Mouse (Mus musculus): ENCODE measurements at regions not wholly inside any gene's neighbourhood (a gene's known extent, or its start where the extent isn't known, plus 50 kb on each side); places are given as distances from the start of the nearest gene placed in this dataset.

- DNase-seq (ENCODE audit: low spot score in 2 of 2) = no peak
Measured at GRCm38 (mm10) chr9:41327561-41327960, 166.1 kb upstream of the Ubash3b start.

GRCm38 (mm10) chr9:41326772-41327560 is 165.5 kb upstream of the Ubash3b start:
- DNase-seq (ENCODE audit: low spot score in 2 of 2) = no peak

DNA sequence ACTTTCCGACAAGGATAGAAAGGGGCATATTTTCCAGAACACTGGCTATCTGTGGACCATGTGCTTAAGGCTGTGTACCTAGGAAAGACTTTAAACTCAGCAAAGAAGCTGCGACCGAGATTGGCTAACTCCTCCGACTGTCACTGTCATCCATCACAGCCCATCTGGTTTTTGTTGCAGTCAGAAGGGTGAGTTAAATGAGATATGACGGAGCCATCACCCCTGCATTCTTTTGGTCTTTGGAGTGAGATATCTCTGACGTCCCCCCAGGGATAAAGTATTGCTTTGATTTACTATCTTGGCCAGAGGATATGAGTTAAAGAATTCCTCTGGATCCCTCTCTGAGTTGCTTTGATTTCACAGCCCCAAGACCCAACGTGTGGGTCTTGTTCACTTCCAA is 160.0 kb upstream of the Ubash3b start:
- no peak for DNase-seq (ENCODE audit: low spot score in 2 of 2)

DNA sequence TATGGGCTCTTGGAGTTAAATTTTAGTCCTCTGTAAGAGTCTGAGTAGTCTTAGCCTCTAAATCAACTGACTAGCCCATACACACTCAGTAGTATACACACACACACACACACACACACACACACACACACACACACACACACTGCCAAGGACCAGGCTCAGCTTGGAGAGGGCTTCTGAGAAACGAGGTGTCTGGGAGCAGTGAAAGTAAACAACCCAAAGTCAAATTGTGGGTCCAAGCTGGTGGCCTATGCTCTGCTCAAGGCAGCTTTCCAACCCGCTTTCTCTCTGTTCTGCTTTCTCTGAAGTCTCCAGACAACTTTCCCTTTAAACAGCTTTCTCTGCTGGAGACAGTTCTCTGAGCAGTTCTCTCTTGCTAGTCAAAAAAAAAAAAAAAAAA is 157.6 kb upstream of the Ubash3b start:
- DNase-seq (ENCODE audit: low spot score in 2 of 2) = no peak

DNA sequence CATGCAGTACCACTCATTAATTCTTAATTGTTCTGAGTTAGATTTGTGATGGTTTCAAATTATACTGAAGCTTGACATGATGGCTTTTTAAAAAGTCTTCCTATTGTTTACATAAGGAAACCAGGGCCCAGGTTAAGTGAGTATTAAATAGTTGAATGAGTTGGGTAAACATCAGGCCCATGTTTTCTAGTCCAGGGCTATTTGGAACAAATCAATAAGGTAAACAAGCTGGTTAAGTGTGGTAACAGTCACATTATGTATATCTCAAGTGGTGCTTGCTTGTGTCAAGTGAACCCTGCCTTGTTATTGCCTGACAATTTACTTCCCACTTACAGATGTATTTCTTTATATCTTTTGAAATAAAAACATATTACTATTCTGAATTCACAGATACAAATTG is 144.7 kb upstream of the Ubash3b start:
- DNase-seq (ENCODE audit: low spot score in 2 of 2) = no peak

GRCm38 (mm10) chr9:41303494-41303828 is 142.0 kb upstream of the Ubash3b start:
- DNase-seq (ENCODE audit: low spot score in 2 of 2) = no peak

- peak in 1 of 2 experiments; percentile 47 for DNase-seq (ENCODE audit: low spot score in 2 of 2)
Measured at GRCm38 (mm10) chr9:41302809-41303493, 141.5 kb upstream of the Ubash3b start.

- no peak for DNase-seq (ENCODE audit: low spot score in 2 of 2)
Measured at GRCm38 (mm10) chr9:41286145-41286468, 124.6 kb upstream of the Ubash3b start.

- peak in 1 of 2 experiments; percentile 12 for DNase-seq (ENCODE audit: low spot score in 2 of 2)
Measured at GRCm38 (mm10) chr9:41285266-41286144, 124.0 kb upstream of the Ubash3b start.

- DNase-seq (ENCODE audit: low spot score in 2 of 2) = no peak
Measured at GRCm38 (mm10) chr9:41277726-41278125, 116.2 kb upstream of the Ubash3b start.

DNA sequence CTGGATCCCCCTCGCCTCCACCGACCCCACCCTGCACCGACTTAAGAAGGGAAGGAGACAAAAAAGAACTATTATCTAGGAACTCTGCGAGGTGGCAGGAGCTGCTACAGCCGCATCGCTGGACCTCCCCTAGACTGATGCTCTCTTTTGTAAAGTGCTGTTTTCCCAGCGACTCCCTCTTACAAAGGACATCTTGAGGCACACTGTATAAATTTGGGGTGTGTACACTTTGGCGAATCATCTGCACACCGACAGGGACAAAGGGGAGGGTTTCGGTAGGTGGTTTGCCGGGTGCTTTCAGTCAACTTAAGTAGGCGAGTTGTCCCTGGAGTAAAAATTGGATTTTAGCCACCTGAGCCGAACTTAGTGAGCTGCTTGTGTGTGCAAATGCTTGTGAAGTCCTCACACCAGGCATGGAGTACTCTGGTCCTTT is 112.4 kb upstream of the Ubash3b start:
- DNase-seq (ENCODE audit: low spot score in 2 of 2) = no peak

- peak in 1 of 2 experiments; percentile 32 for DNase-seq (ENCODE audit: low spot score in 2 of 2)
Measured at GRCm38 (mm10) chr9:41273171-41273781, 111.8 kb upstream of the Ubash3b start.

DNA sequence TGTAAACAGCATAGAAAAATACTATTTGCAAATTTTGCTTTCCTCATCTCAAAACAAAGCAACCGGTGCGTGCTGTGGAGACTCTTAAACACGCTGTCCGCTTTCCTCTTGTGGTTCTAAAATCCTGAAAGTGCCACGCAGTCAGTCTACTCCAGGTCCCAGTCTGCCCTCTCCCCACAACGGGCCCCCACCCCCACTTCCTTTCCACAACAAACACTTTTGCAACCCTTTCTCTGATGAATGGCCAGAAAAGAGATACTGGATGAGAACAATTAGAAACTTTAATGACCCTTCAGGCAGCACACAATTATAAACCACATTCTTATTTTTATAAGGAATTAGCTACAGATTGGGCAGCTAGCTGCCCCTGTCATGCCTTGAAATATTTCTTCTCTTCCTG is 111.1 kb upstream of the Ubash3b start:
- DNase-seq (ENCODE audit: low spot score in 2 of 2) = no peak

- DNase-seq (ENCODE audit: low spot score in 2 of 2) = no peak
Measured at GRCm38 (mm10) chr9:41268112-41268511, 106.6 kb upstream of the Ubash3b start.

GRCm38 (mm10) chr9:41264485-41264884 is 103.0 kb upstream of the Ubash3b start:
- DNase-seq (ENCODE audit: low spot score in 2 of 2) = peak in 1 of 2 experiments; percentile 52

GRCm38 (mm10) chr9:41257244-41257643 is 95.7 kb upstream of the Ubash3b start:
- no peak for DNase-seq (ENCODE audit: low spot score in 2 of 2)

DNA sequence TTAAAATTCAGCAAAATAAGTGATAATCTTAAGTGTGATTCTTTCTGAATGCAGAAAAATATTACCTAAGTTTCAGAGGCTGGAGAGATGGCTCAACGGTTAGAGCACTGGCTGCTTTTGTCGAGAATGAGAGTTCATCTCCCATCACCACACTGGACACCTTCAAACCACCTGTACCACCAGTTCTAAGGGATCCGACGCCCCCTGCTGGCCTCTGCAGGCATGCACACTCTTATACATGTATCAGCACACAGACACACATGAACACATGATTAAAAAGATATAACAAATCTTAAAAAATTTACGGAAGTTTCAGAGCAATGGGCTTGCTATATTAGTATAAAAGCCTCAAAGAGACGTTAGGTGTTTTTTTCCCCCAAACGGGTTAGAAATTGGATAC is 80.9 kb upstream of the Ubash3b start:
- no peak for DNase-seq (ENCODE audit: low spot score in 2 of 2)

- DNase-seq (ENCODE audit: low spot score in 2 of 2) = no peak
Measured at GRCm38 (mm10) chr9:41239097-41239451, 77.6 kb upstream of the Ubash3b start.

DNA sequence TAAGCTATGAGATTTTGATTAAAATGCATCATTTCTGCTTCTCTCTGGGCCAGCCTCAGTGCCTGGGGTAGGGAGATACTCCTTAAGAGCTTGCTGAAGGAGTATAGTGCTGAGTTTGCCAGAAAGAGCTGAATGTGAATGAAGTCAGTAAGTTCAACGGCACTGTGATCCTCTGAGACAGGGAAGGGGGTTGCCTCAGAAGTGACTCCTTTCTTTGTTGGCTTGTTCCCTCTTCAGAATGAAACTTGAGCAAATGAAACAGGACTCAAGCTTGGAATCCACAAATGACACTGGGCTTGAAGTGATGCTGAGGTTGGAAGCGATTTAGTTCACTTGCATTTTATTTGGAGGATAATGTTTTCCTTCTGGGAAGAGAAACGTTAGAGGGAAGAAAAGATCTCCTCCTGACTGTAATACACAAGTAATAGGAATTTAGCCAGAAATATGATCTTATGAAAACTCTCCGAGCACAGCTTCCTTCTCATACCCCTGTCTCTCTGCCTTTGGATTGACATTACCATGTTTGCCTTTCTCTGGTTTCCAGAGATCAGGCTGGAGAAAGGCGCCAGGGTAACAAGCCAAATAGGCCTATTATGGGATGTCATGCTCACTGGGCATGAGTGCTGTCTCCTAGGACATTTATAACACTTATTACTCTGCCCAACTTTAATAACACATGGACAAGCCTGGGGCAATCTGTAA is 77.0 kb upstream of the Ubash3b start:
- no peak for DNase-seq (ENCODE audit: low spot score in 2 of 2)

- DNase-seq (ENCODE audit: low spot score in 2 of 2) = no peak
Measured at GRCm38 (mm10) chr9:41237265-41237664, 75.8 kb upstream of the Ubash3b start.

DNA sequence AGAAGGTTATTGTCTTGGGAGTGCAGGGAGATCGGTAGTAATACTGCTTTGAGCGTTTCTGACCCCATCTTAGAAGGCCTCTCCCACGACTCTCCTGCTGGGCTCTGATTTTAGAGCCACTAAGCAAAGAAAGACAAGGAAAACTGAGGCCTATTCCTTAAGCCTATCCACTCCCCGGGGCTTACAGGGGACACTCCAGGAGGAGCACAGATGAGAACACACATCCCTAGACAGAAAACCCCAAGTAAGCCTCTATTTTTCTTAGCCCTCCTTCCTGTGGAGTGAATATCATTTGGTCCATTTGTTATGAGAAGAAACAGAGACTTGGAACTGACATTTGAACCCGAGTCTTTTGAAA is 67.7 kb upstream of the Ubash3b start:
- no peak for DNase-seq (ENCODE audit: low spot score in 2 of 2)
